Comparison of ENCODE assay signal across 7 mouse cellular contexts in genomic region chr5:119671124-119671801, GRCm38 (mm10). TPM values are rescaled to one million over a fixed set of nuclear protein-coding genes. Genes with fewer than 3 reads are reported as not detected.
DNase-seq lines count a peak whose midpoint lies in the region.

No protein-coding gene starts in this region.

- DNase-seq in ES-CJ7 (ENCODE audit: low read depth, low spot score) (peak; percentile 75), adipocyte (ENCODE audit: low spot score) (peak; percentile 87)
- DNase-seq in gastrocnemius, postnatal 14 days = peak; percentile 52
- DNase-seq in kidney, postnatal 4 days = peak; percentile 58 to 65
- DNase-seq in neural tube, embryonic 10.5 days (ENCODE audit: extremely low spot score, low spot score) = peak; percentile 63
- no peak for DNase-seq in testis, postnatal 10 days (ENCODE audit: low spot score)
- no peak for DNase-seq in cerebellum, adult 8-10 months

- intact Hi-C loops in gastrocnemius, postnatal 14 days (cut with DNase I; ENCODE audit: low total_unique reads) = no loop called here

RNA-seq across cellular contexts. Expression of gene Tbx3, which starts 0.8 kb away (rescaled TPM):
- 1 to 10 TPM; 6.5 to 9.4 TPM for total RNA-seq in gastrocnemius, postnatal 14 days (2021)

Comparison
In these comparisons a context has a peak if more than half of its experiments do, and no peak if none do; other contexts are left out.
1. DNase-seq: peak in ES-CJ7 (single experiment), adipocyte (single experiment), gastrocnemius, postnatal 14 days (single experiment), kidney, postnatal 4 days (2 of 2) and neural tube, embryonic 10.5 days (single experiment); none in testis, postnatal 10 days (single experiment) and cerebellum, adult 8-10 months (single experiment).